Mouse (Mus musculus) bone marrow, adult 2 months (tissue): ENCODE data around the gene Mreg. TPM values are rescaled to one million over a fixed set of nuclear protein-coding genes. Genes with fewer than 3 reads are reported as not detected.

Experiments used
- H3K27ac ChIP-seq: fragments of 200-500 bp; 2 replicates; pipeline ENCODE4 v1.5.1; 2012; ENCODE audit warnings: low read depth, mild to moderate bottlenecking, control low read depth, inconsistent platforms, low read length; ENCODE audit not compliant: control insufficient read depth, poor library complexity, insufficient read depth
- H3K4me1 ChIP-seq: fragments of 200-500 bp; 2 replicates; pipeline ENCODE4 v1.6.1; 2011; ENCODE audit warnings: low read length; ENCODE audit not compliant: control insufficient read depth, insufficient read depth
- H3K4me3 ChIP-seq: fragments of 200-500 bp; replicated peaks from 2 replicates; pipeline ENCODE3; 2011; ENCODE audit warnings: mild to moderate bottlenecking, low read depth, low read length, control low read depth; ENCODE audit not compliant: control insufficient read depth
- CTCF ChIP-seq: fragments of 200-500 bp; IDR thresholded peaks from 2 replicates; pipeline ENCODE4 v1.5.1; 2011; ENCODE audit warnings: low read length, control low read depth; ENCODE audit not compliant: control insufficient read depth, insufficient read depth
- POLR2A ChIP-seq: fragments of 200-500 bp; IDR thresholded peaks from 2 replicates; pipeline ENCODE4 v1.6.1; 2011; ENCODE audit warnings: low read depth, mild to moderate bottlenecking, control low read depth, low read length, borderline replicate concordance; ENCODE audit not compliant: control insufficient read depth
- WGBS: fragments of 180-500 bp; shearing (Covaris S2); methylation state at CpG from one replicate; pipeline ENCODE4 v1.1.7; 2018; 5-methylcytosine and 5-hydroxymethylcytosine counted together
- polyA plus RNA-seq: library from polyadenylated mRNA; stranded (reverse); fragments of >200 nt; gene quantifications from 2 replicates; pipeline ENCODE4 v1.2.4, GENCODE M21; 2011; ENCODE audit warnings: low replicate concordance; ENCODE audit not compliant: missing spikeins, insufficient read depth, insufficient read length

The Mreg gene
- polyA plus RNA-seq, 1 experiment, result 8.1 TPM

GRCm38 (mm10) chr1:72187486-72187885, 24.6 kb downstream of the Mreg start:
- TF ChIP-seq CTCF (no peak), POLR2A (no peak)
- Histone ChIP-seq H3K27ac (no peak overlapping the region), H3K4me3 (no peak overlapping the region), H3K4me1 (no peaks in the 10 kb centered on the region)
- 32% methylated on average over 10 of the region's 10 CpGs for WGBS

- Histone ChIP-seq H3K4me1 (no peaks in the 10 kb centered on the region), H3K4me3 (no peak overlapping the region), H3K27ac (no peak overlapping the region)
- WGBS, result 82% methylated on average over 5 of the region's 5 CpGs
- TF ChIP-seq POLR2A, result no peak
- no peak for TF ChIP-seq CTCF
These were observed 26.0 kb downstream of the Mreg start for GRCm38 (mm10) chr1:72186151-72186550.

GRCm38 (mm10) chr1:72183554-72183953, 28.6 kb downstream of the Mreg start:
- Histone ChIP-seq H3K4me1 (no peaks in the 10 kb centered on the region), H3K27ac (no peak overlapping the region), H3K4me3 (no peak overlapping the region)
- WGBS, result 73% methylated on average over 6 of the region's 6 CpGs
- no peak for TF ChIP-seq POLR2A
- no peak for TF ChIP-seq CTCF

DNA sequence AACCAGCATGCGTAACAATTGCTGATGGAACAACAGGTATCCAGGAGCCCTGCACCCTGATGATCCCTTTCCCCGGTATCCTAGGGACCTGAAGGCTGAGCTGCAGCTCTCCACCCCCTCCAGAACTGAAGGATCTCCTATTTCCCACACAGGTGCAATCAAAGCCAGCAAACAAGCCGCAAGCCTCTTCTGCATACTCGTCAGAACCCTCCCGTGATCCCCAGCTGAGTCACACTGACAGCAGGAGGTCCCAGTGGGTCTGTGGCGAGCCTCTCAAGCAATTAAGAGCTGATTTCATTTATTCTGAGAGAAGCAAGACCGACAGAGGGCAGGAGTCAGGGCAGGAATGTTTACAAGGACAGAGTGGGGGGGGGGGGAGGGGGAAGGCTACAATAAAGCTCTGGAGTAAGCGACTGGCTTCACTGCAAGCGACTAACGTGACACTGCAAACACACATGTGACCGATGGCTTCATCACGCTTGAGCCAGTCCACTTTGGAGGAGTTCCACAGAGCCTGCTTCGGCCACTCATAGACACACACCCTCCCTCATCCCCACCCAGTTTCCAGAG, 29.1 kb downstream of the Mreg start:
- no peak overlapping the region for H3K27ac ChIP-seq
- WGBS, result 41% methylated on average over 13 of the region's 13 CpGs

DNA sequence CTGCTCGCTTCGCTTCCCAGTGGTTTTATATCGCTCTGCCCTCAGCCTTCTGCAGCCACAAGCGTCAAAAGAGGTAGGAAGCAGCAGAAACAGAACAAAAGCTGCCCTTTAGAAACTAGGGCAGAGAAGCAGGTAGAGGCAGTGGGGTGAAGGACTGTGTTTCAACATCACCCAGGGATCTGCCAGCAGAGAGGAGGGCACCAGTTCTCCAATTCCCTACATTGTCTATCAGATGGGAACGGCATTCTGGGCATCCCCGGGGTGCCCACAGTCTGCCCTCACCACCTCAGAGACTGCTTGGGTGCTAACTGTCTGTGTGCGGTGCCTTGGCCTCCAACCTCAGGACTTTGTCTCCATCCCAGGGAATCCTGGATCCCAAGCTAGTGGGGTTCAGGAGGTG, 32.2 kb downstream of the Mreg start:
- no peaks in the 10 kb centered on the region for H3K4me1 ChIP-seq
- WGBS, result 87% methylated on average over 7 of the region's 7 CpGs
- TF ChIP-seq CTCF (no peak), POLR2A (no peak)
- no peak overlapping the region for H3K4me3 ChIP-seq
- H3K27ac ChIP-seq, result no peak overlapping the region

More for the DNA sequence above, 29.1 kb downstream of the Mreg start:
- TF ChIP-seq CTCF (no peak), POLR2A (no peak)
- no peaks in the 10 kb centered on the region for H3K4me1 ChIP-seq
- H3K4me3 ChIP-seq, result no peak overlapping the region

DNA sequence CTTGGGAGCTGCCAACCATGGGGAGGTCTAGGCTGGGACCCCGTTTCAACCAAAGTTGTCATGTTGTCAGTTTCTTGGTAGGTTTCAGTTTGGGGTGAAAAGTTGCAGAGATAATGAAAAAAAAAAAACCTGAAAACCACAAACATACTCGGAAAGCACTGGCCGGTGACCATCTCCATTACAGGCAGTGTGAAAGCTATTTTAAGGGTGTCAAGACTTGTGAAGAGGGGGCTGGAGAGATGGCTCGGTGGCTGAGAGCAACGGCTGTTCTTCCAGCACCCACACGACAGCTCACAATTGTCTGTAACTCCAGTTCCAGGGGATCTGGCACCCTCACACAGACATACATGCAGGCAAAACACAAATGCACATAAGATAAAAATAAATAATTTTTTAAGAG, 35.9 kb downstream of the Mreg start:
- H3K27ac ChIP-seq, result no peak overlapping the region
- no peak overlapping the region for H3K4me3 ChIP-seq
- no peak for TF ChIP-seq CTCF
- no peak for TF ChIP-seq POLR2A
- H3K4me1 ChIP-seq, result no peaks in the 10 kb centered on the region
- 39% methylated on average over 6 of the region's 6 CpGs for WGBS

DNA sequence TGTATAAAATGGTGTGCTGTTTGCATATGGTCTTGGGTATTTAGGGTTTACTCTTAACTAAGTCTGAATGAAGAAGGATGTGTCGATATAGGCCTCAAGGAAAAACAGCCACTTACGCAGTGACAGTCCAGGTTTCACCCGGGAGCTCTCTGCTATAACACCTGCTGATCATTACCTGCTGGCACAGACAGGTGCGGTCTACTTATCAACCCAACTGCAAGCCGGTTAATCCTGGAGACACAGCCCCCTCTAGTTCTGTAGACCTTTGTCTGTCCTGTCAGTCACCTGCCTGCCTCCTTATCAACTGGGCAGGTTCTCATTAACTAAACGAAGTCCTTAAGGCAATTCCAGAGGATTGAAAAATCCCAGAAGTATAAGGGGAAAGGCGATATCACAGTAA, 37.9 kb downstream of the Mreg start:
- WGBS, result 81% methylated on average over 7 of the region's 7 CpGs
- no peak overlapping the region for H3K27ac ChIP-seq
- no peaks in the 10 kb centered on the region for H3K4me1 ChIP-seq
- no peak overlapping the region for H3K4me3 ChIP-seq
- TF ChIP-seq POLR2A, result no peak
- TF ChIP-seq CTCF, result no peak

DNA sequence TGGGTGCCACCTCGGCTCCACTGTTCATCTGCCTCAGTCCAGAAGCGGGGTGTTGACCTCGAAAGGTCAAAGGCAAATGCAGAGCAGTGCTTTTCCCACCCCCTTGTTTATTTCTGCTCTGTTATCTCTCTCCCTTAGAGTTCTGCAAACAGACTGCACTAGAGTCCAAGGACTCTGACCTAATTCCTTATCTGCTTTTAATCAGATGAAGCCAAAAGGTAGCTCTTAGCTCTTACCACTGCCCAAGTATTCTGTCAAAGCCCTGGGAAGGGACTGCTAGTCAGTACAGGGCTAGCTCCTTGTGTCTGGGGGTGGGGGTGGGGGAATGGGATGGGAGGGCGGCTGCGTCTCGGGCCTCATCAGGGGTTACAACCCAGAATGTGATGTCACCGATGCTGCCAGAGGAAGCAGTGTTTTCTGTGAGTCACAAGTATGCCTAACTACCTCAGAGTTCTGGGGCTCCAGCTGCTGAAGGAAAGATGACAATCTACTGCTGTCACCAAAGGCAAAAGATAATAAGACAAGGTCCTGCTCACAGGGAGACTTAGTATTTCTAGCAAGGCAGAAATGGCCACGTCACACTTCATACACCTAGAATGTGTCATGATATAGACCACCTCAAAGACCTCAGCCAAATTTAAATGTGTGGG, 38.6 kb downstream of the Mreg start:
- WGBS, result 76% methylated on average over 8 of the region's 8 CpGs
- H3K4me3 ChIP-seq, result no peak overlapping the region
- no peaks in the 10 kb centered on the region for H3K4me1 ChIP-seq
- TF ChIP-seq POLR2A, result no peak
- TF ChIP-seq CTCF, result no peak
- H3K27ac ChIP-seq, result no peak overlapping the region

- H3K27ac ChIP-seq, result no peak overlapping the region
- no peak for TF ChIP-seq CTCF
- no peak for TF ChIP-seq POLR2A
- 78% methylated on average over 8 of the region's 8 CpGs for WGBS
- H3K4me3 ChIP-seq, result no peak overlapping the region
- H3K4me1 ChIP-seq, result no peaks in the 10 kb centered on the region
These were observed 39.3 kb downstream of the Mreg start for GRCm38 (mm10) chr1:72172788-72173187.
